Mouse (Mus musculus) B cell, adult 67 days (primary cell): ENCODE data around the gene Gm49359. TPM values are rescaled to one million over a fixed set of nuclear protein-coding genes. Genes with fewer than 3 reads are reported as not detected.

Source experiments
- total RNA-seq, 2 experiments: library from RNA; stranded (reverse); gene quantifications; 4 replicates each; pipeline ENCODE4 v1.2.4; 2023

The Gm49359 gene
- total RNA-seq: 10 to 100 TPM; 19.7 to 22.0 TPM

GRCm38 (mm10) chr13:62466424-62467334 is at the start of gene Gm49359:
Gene Gm49359, minus strand, starts transcription at chr13:62466832.

Other genes starting within 250 kb of the Gm49359 start
- gene Gm3604, start 83.7 kb downstream of the Gm49359 start, total RNA-seq: 1 to 10 TPM; 1.4 to 1.9 TPM
- 1 to 10 TPM in 1 of 2 experiments, not detected in 1; 4.3 TPM for gene Zfp935, start 91.7 kb upstream of the Gm49359 start, total RNA-seq
- gene Zfp934, start 104.4 kb upstream of the Gm49359 start, total RNA-seq: 10 to 100 TPM; 11.3 to 13.9 TPM
- 1 to 10 TPM; 4.8 to 5.7 TPM for gene 6720489N17Rik, start 157.3 kb upstream of the Gm49359 start, total RNA-seq